Mouse (Mus musculus) cerebellum, adult 2 months (tissue): ENCODE measurements at regions not wholly inside any gene's neighbourhood (a gene's known extent, or its start where the extent isn't known, plus 50 kb on each side); places are given as distances from the start of the nearest gene placed in this dataset.

Source experiments
- CTCF ChIP-seq: fragments of 200-500 bp; IDR thresholded peaks from 2 replicates; pipeline ENCODE4 v1.5.1; 2011; ENCODE audit warnings: low read depth, mild to moderate bottlenecking, control low read depth, low read length, moderate library complexity, borderline replicate concordance; ENCODE audit not compliant: insufficient read depth
- POLR2A ChIP-seq: fragments of 200-500 bp; IDR thresholded peaks from 2 replicates; pipeline ENCODE4 v1.6.1; 2011; ENCODE audit warnings: low read length, control low read depth, borderline replicate concordance; ENCODE audit not compliant: insufficient read depth

GRCm38 (mm10) chr5:68572816-68573215 lies 541.2 kb downstream of the Grxcr1 start:
- TF ChIP-seq POLR2A (no peak), CTCF (no peak)
